In the genomic region with DNA sequence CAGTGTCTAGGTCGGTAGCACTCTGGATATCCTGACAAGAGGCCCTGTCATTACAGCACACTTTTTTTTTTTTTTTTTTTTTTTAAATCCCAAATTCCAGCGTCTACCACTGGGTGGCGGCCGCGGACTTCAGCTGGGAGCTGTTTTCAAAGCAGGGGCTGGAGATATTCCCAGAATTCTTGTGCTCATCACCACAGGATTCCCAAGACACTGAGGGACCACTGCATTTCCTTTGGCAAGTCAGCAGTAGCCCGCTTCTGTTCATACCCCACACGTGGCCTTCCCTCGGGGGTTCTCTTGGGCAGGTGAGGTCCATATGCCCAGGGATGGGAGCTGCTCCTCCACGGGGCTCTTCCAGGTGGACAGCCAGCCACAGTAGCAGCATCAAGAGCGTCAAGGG, we compare ENCODE assay signal across 10 mouse cellular contexts. TPM values are rescaled to one million over a fixed set of nuclear protein-coding genes. Genes with fewer than 3 reads are reported as not detected.
DNase-seq lines count a peak whose midpoint lies in the region; ATAC-seq and TF ChIP-seq lines count a peak whose summit lies in the region.
"Had no signal": no experiment of that assay in that cellular context is flagged by ENCODE, and none has a peak within 500 bp of the region (broad histone marks: within the 10 kb centered on the region; RNA-seq: fewer than 3 reads in every experiment).

No protein-coding gene starts in this region.

- peak overlapping the region; percentile 26; the same call in 1 of the 2 replicates for H3K4me2 ChIP-seq in forebrain, postnatal 0 days (ENCODE audit: low read depth)
- H3K4me2 ChIP-seq: embryonic facial prominence, embryonic 12.5 days; liver, embryonic 13.5 days had no signal

- no peak overlapping the region for H3K9ac ChIP-seq in ES-E14 (ENCODE audit: insufficient read depth, low read depth, low read length, poor library complexity, severe bottlenecking)
- no peak overlapping the region for H3K9ac ChIP-seq in forebrain, postnatal 0 days
- H3K9ac ChIP-seq: embryonic facial prominence, embryonic 12.5 days; liver, embryonic 13.5 days had no signal

- peak; percentile 72 for ATAC-seq in forebrain, postnatal 0 days

- TF ChIP-seq CTCF in forebrain, postnatal 0 days (IDR thresholded peaks at IDR 0.05; ENCODE audit: low read depth), result peak; percentile 83

- H3K36me3 ChIP-seq in ES-E14 (ENCODE audit: control insufficient read depth, insufficient read depth, low read length, poor library complexity, severe bottlenecking), result no peaks in the 10 kb centered on the region
- no peaks in the 10 kb centered on the region for H3K36me3 ChIP-seq in forebrain, postnatal 0 days (ENCODE audit: insufficient read depth)
- H3K36me3 ChIP-seq: embryonic facial prominence, embryonic 12.5 days; liver, embryonic 13.5 days had no signal

- H3K4me1 ChIP-seq in ES-E14 (ENCODE audit: control insufficient read depth in 2 of 2, insufficient read depth in 2 of 2, low read length in 2 of 2, poor library complexity in 1 of 2), result peaks cover 0 to 2% of the 10 kb centered on the region in 2 experiments; a peak in 1 of 4 replicates
- peaks cover 4% of the 10 kb centered on the region; the same call in 1 of the 2 replicates for H3K4me1 ChIP-seq in forebrain, postnatal 0 days (ENCODE audit: insufficient read depth)
- H3K4me1 ChIP-seq: embryonic facial prominence, embryonic 12.5 days; liver, embryonic 13.5 days had no signal

- DNase-seq in heart, postnatal 14 days, result peak; percentile 29 to 35
- DNase-seq in heart, adult 11 months, result no peak
- peak; percentile 36 for DNase-seq in ES-E14 (ENCODE audit: low read depth, low spot score)
- DNase-seq in cerebellum, adult 11-12 months, result peak; percentile 36
- peak; percentile 86 for DNase-seq in forebrain, postnatal 0 days
- DNase-seq in layer of hippocampus, postnatal 14 days (ENCODE audit: low spot score in 2 of 2), result peak; percentile 56 to 71
- DNase-seq in neural tube, embryonic 10.5 days (ENCODE audit: extremely low spot score, low spot score), result peak; percentile 49
- DNase-seq in spleen, postnatal 14 days (ENCODE audit: low spot score in 2 of 2), result no peak
- DNase-seq: liver, embryonic 13.5 days had no signal

- WGBS in forebrain, postnatal 0 days, result 17% methylated on average over 10 of the region's 10 CpGs

- no peaks in the 10 kb centered on the region for H3K27me3 ChIP-seq in forebrain, postnatal 0 days (ENCODE audit: insufficient read depth, low read length)
- H3K27me3 ChIP-seq: embryonic facial prominence, embryonic 12.5 days; liver, embryonic 13.5 days had no signal

- intact Hi-C loops in heart, postnatal 14 days (cut with DNase I), result loop anchor here (1.0 to 5.0 kb wide), 3 partner anchors 90 to 311 kb away; a partner anchor contains a TSS

- in situ Hi-C loops in ES-E14 (cut with MboI; ENCODE audit: low sequenced_read_pairs in 2 of 2, unreplicated experiment in 2 of 2), result no loop called here

- H3K4me3 ChIP-seq in ES-E14 (ENCODE audit: insufficient read depth in 1 of 2, low read depth in 1 of 2, low read length in 2 of 2, poor library complexity in 1 of 2, severe bottlenecking in 1 of 2), result no peak overlapping the region
- no peak overlapping the region for H3K4me3 ChIP-seq in forebrain, postnatal 0 days (ENCODE audit: low read depth, low read length)
- H3K4me3 ChIP-seq: embryonic facial prominence, embryonic 12.5 days; liver, embryonic 13.5 days had no signal

- no peaks in the 10 kb centered on the region for H3K9me3 ChIP-seq in ES-E14 (ENCODE audit: control insufficient read depth, insufficient read depth, low read depth, low read length)
- H3K9me3 ChIP-seq in forebrain, postnatal 0 days (ENCODE audit: low read length), result no peaks in the 10 kb centered on the region
- H3K9me3 ChIP-seq: embryonic facial prominence, embryonic 12.5 days; liver, embryonic 13.5 days had no signal

- no peak overlapping the region for H3K27ac ChIP-seq in ES-E14 (ENCODE audit: insufficient read depth, low read depth, low read length, poor library complexity, severe bottlenecking)
- H3K27ac ChIP-seq in forebrain, postnatal 0 days (ENCODE audit: low read depth, low read length), result 0 out of 2 replicates have a peak overlapping the region, but pooled peaks have one; percentile 21
- H3K27ac ChIP-seq: embryonic facial prominence, embryonic 12.5 days; liver, embryonic 13.5 days had no signal

TF ChIP-seq in ES-E14, 5 proteins besides CTCF, POLR2A, EP300 and RAD21:
- TF ChIP-seq CHD2 (IDR thresholded peaks at IDR 0.05; ENCODE audit: low read depth, low read length) (no peak), ZNF384 (IDR thresholded peaks at IDR 0.05; ENCODE audit: low read depth, low read length) (peak; percentile 100), HCFC1 (IDR thresholded peaks at IDR 0.05; ENCODE audit: borderline replicate concordance, insufficient read depth, low read length) (no peak), MAFK (IDR thresholded peaks at IDR 0.05; ENCODE audit: insufficient read depth, low read depth, low read length) (0 out of 2 replicates have a peak, but pooled peaks have one; percentile 18), ZC3H11A (IDR thresholded peaks at IDR 0.05; ENCODE audit: borderline replicate concordance, low read depth, low read length) (no peak)

RNA-seq across cellular contexts. Expression of a gene that starts 2.9 kb away (rescaled TPM):
- not detected for total RNA-seq in heart, postnatal 14 days (2021)
- total RNA-seq in ES-E14 (2012; rRNA removed), result not detected in 2 replicates
- total RNA-seq in forebrain, postnatal 0 days (2014; rRNA removed), result not detected in 2 replicates
- not detected in 2 replicates for polyA plus RNA-seq in forebrain, postnatal 0 days (2015; fragmentation: Nextera tagmentation; extraction: Ambion mirVana)
- not detected for total RNA-seq in layer of hippocampus, postnatal 14 days (2021)
- polyA plus RNA-seq: embryonic facial prominence, embryonic 12.5 days; liver, embryonic 13.5 days had no signal

RNA-seq across cellular contexts. Expression of a gene that starts 25.5 kb away (rescaled TPM):
- total RNA-seq in heart, postnatal 14 days (2021), result not detected
- total RNA-seq in ES-E14 (2012; rRNA removed), result not detected in 2 replicates
- total RNA-seq in forebrain, postnatal 0 days (2014; rRNA removed), result not detected in 2 replicates
- polyA plus RNA-seq in forebrain, postnatal 0 days (2015; fragmentation: Nextera tagmentation; extraction: Ambion mirVana), result not detected in 2 replicates
- not detected for total RNA-seq in layer of hippocampus, postnatal 14 days (2021)
- polyA plus RNA-seq: embryonic facial prominence, embryonic 12.5 days; liver, embryonic 13.5 days had no signal

RNA-seq across cellular contexts. Expression of a gene that starts 36.5 kb away (rescaled TPM):
- not detected for total RNA-seq in heart, postnatal 14 days (2021)
- not detected in 2 replicates for total RNA-seq in ES-E14 (2012; rRNA removed)
- total RNA-seq in forebrain, postnatal 0 days (2014; rRNA removed), result not detected in 2 replicates
- polyA plus RNA-seq in forebrain, postnatal 0 days (2015; fragmentation: Nextera tagmentation; extraction: Ambion mirVana), result not detected in 2 replicates
- not detected for total RNA-seq in layer of hippocampus, postnatal 14 days (2021)
- polyA plus RNA-seq: embryonic facial prominence, embryonic 12.5 days; liver, embryonic 13.5 days had no signal

RNA-seq across cellular contexts. Expression of a gene that starts 47.7 kb away (rescaled TPM):
- 100 to 1,000 TPM; 882 to 892 TPM for total RNA-seq in heart, postnatal 14 days (2021)
- total RNA-seq in ES-E14 (2012; rRNA removed), result 123 and 136 TPM in 2 replicates
- total RNA-seq in forebrain, postnatal 0 days (2014; rRNA removed), result 181 and 182 TPM in 2 replicates
- polyA plus RNA-seq in forebrain, postnatal 0 days (2015; fragmentation: Nextera tagmentation; extraction: Ambion mirVana), result 335 and 345 TPM in 2 replicates
- total RNA-seq in layer of hippocampus, postnatal 14 days (2021), result 100 to 1,000 TPM; 261 to 268 TPM

RNA-seq across cellular contexts. Expression of a gene that starts 49.7 kb away (rescaled TPM):
- not detected for total RNA-seq in heart, postnatal 14 days (2021)
- total RNA-seq in ES-E14 (2012; rRNA removed), result not detected in 2 replicates
- total RNA-seq in forebrain, postnatal 0 days (2014; rRNA removed), result not detected in 2 replicates
- polyA plus RNA-seq in forebrain, postnatal 0 days (2015; fragmentation: Nextera tagmentation; extraction: Ambion mirVana), result not detected in 2 replicates
- not detected for total RNA-seq in layer of hippocampus, postnatal 14 days (2021)
- polyA plus RNA-seq: embryonic facial prominence, embryonic 12.5 days; liver, embryonic 13.5 days had no signal

Comparison
In these comparisons a context has a peak if more than half of its experiments do, and no peak if none do; other contexts are left out.
1. DNase-seq: peak in heart, postnatal 14 days (2 of 2), ES-E14 (single experiment), cerebellum, adult 11-12 months (single experiment), forebrain, postnatal 0 days (single experiment), layer of hippocampus, postnatal 14 days (2 of 2) and neural tube, embryonic 10.5 days (single experiment); none in heart, adult 11 months (single experiment) and spleen, postnatal 14 days (0 of 2).